ENCODE assay signal across 8 mouse cellular contexts in the genomic region with DNA sequence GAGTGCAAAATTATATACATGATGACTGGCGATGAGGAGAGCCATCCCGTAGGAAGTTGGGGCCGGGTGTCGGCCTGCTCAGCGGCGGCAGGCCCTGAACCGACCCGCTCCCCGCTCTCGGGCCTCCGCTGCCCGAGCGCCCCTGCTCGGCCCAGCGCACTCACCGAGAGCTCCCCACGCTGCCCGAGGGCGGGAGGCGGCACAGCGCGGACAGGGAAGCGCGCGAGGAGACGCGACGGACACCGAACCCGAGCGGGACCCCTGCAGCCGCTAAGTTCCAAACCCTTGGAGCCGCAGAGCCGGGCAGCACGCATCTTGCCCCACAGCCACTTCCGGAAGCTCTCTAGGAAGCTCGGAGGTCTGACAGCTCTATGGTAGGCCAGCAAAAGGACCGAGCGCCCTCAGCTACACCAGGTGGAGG. TPM values are rescaled to one million over a fixed set of nuclear protein-coding genes. Genes with fewer than 3 reads are reported as not detected.
A peak's percentile ranks its signal among the peaks of the same experiment; 100 is the strongest.
DNase-seq lines count a peak whose midpoint lies in the region; ATAC-seq and TF ChIP-seq lines count a peak whose summit lies in the region.

A gene (minus strand): TSS at position 340 of the 421 bp plus-strand sequence.

- no peak for TF ChIP-seq EP300 in liver, postnatal 0 days (IDR thresholded peaks at IDR 0.05; ENCODE audit: low read depth)

- H3K9ac ChIP-seq in forebrain, embryonic 12.5 days = peak within 1 kb of the TSS; percentile 98
- peak within 1 kb of the TSS; percentile 92 for H3K9ac ChIP-seq in liver, postnatal 0 days (replicated peaks)
- H3K9ac ChIP-seq in neural tube, embryonic 14.5 days (replicated peaks; ENCODE audit: low read depth, low read length) = peak within 1 kb of the TSS; percentile 97

- DNase-seq in c-Kit-positive CD71-positive TER-119-positive erythroid progenitor cells, embryonic 14.5 days (ENCODE audit: low spot score) = peak; percentile 81
- peak; percentile 94 for DNase-seq in heart, postnatal 10 days
- DNase-seq in large intestine, adult 2 months (ENCODE audit: low read depth, low spot score) = peak; percentile 68
- DNase-seq in liver, postnatal 0 days = peak; percentile 90
- DNase-seq in testis, postnatal 10 days (ENCODE audit: low spot score) = peak; percentile 82

- H3K4me2 ChIP-seq in forebrain, embryonic 12.5 days = peak within 1 kb of the TSS; percentile 63
- H3K4me2 ChIP-seq in liver, postnatal 0 days (ENCODE audit: low read depth, low read length) = peak within 1 kb of the TSS; percentile 74
- peak within 1 kb of the TSS; percentile 70 for H3K4me2 ChIP-seq in neural tube, embryonic 14.5 days (ENCODE audit: low read depth, low read length)

- peaks cover 11% of the 10 kb centered on the region for H3K36me3 ChIP-seq in E14TG2a.4 (ENCODE audit: insufficient read depth, low read length)
- H3K36me3 ChIP-seq in forebrain, embryonic 12.5 days (replicated peaks) = peaks cover 10% of the 10 kb centered on the region
- peaks cover 9% of the 10 kb centered on the region for H3K36me3 ChIP-seq in liver, postnatal 0 days (replicated peaks; ENCODE audit: insufficient read depth, low read length)
- peaks cover 8% of the 10 kb centered on the region for H3K36me3 ChIP-seq in neural tube, embryonic 14.5 days (ENCODE audit: control insufficient read depth, insufficient read depth, low read length)

- no peaks in the 10 kb centered on the region for H3K9me3 ChIP-seq in E14TG2a.4 (ENCODE audit: low read length)
- no peaks in the 10 kb centered on the region for H3K9me3 ChIP-seq in forebrain, embryonic 12.5 days
- no peaks in the 10 kb centered on the region for H3K9me3 ChIP-seq in liver, postnatal 0 days (ENCODE audit: low read length)
- H3K9me3 ChIP-seq in neural tube, embryonic 14.5 days (ENCODE audit: control insufficient read depth, low read length) = no peaks in the 10 kb centered on the region

- ATAC-seq in forebrain, embryonic 12.5 days (ENCODE audit: low FRiP score) = peak; percentile 98
- peak; percentile 100 for ATAC-seq in liver, postnatal 0 days
- ATAC-seq in neural tube, embryonic 14.5 days (ENCODE audit: low read depth) = peak; percentile 100

- intact Hi-C loops in heart, postnatal 10 days (cut with DNase I) = loop anchor here (2.0 to 5.0 kb wide), 4 partner anchors 24 to 168 kb away; a partner anchor contains a TSS

- WGBS in forebrain, embryonic 12.5 days = 0% methylated on average over 39 of the region's 39 CpGs
- under 1% methylated on average over 39 of the region's 39 CpGs for WGBS in large intestine, adult 2 months
- 0% methylated on average over 39 of the region's 39 CpGs for WGBS in liver, postnatal 0 days (ENCODE audit: insufficient replicate concordance)
- WGBS in neural tube, embryonic 14.5 days = under 1% methylated on average over 39 of the region's 39 CpGs

- peaks cover 11% of the 10 kb centered on the region; the same call in 1 of the 2 replicates for H3K4me1 ChIP-seq in E14TG2a.4 (replicated peaks; ENCODE audit: low read depth, low read length)
- peaks cover 4% of the 10 kb centered on the region; the same call in 1 of the 2 replicates for H3K4me1 ChIP-seq in forebrain, embryonic 12.5 days
- H3K4me1 ChIP-seq in liver, postnatal 0 days (ENCODE audit: insufficient read depth) = peaks cover 9% of the 10 kb centered on the region; the same call in 1 of the 2 replicates
- no peaks in the 10 kb centered on the region for H3K4me1 ChIP-seq in neural tube, embryonic 14.5 days (ENCODE audit: control insufficient read depth, insufficient read depth, low read length)

- H3K4me3 ChIP-seq in E14TG2a.4 (replicated peaks; ENCODE audit: low read length) = peak within 1 kb of the TSS; percentile 90
- peak within 1 kb of the TSS; percentile 94 for H3K4me3 ChIP-seq in forebrain, embryonic 12.5 days (replicated peaks)
- H3K4me3 ChIP-seq in liver, postnatal 0 days (ENCODE audit: low read depth, low read length) = peak within 1 kb of the TSS; percentile 77
- peak within 1 kb of the TSS; percentile 95 for H3K4me3 ChIP-seq in neural tube, embryonic 14.5 days (ENCODE audit: low read depth, low read length)

- no peaks in the 10 kb centered on the region for H3K27me3 ChIP-seq in E14TG2a.4 (ENCODE audit: insufficient read depth, low read length)
- no peaks in the 10 kb centered on the region for H3K27me3 ChIP-seq in forebrain, embryonic 12.5 days
- no peaks in the 10 kb centered on the region for H3K27me3 ChIP-seq in liver, postnatal 0 days (ENCODE audit: insufficient read depth, low read length)
- H3K27me3 ChIP-seq in neural tube, embryonic 14.5 days (ENCODE audit: control insufficient read depth, insufficient read depth, low read length) = no peaks in the 10 kb centered on the region

- H3K27ac ChIP-seq in forebrain, embryonic 12.5 days = peak within 1 kb of the TSS; percentile 94
- H3K27ac ChIP-seq in liver, postnatal 0 days (ENCODE audit: low read depth) = peak within 1 kb of the TSS; percentile 92
- peak within 1 kb of the TSS; percentile 86 for H3K27ac ChIP-seq in neural tube, embryonic 14.5 days (ENCODE audit: low read depth, low read length)

- TF ChIP-seq CTCF in E14TG2a.4 (conservative IDR thresholded peaks at IDR 0.05; ENCODE audit: low read length) = no peak
- no peak; the same call in 1 of the 2 replicates for TF ChIP-seq CTCF in liver, postnatal 0 days (IDR thresholded peaks at IDR 0.05; ENCODE audit: low read depth)

RNA-seq across cellular contexts. Expression of the gene that starts here (rescaled TPM):
- 8.9 and 10.1 TPM in 2 replicates for polyA plus RNA-seq in forebrain, embryonic 12.5 days (2016; fragmentation: Nextera tagmentation; extraction: Ambion mirVana)
- total RNA-seq in heart, postnatal 10 days (2021) = 10 to 100 TPM; 13.9 to 18.1 TPM
- polyA plus RNA-seq in large intestine, adult 2 months (2012; rRNA removed) = 1.7 and 2.7 TPM in 2 replicates
- 1.2 and 1.6 TPM in 2 replicates for polyA plus RNA-seq in liver, postnatal 0 days (2015; fragmentation: Nextera tagmentation; extraction: Ambion mirVana)
- polyA plus RNA-seq in neural tube, embryonic 14.5 days (2014; fragmentation: Nextera tagmentation; extraction: Ambion mirVana) = 7.0 and 9.5 TPM in 2 replicates

Comparison
In these comparisons a context has a peak if more than half of its experiments do, and no peak if none do; other contexts are left out.
1. Peak in every context shown above with its lines: DNase-seq, ATAC-seq, H3K4me3 ChIP-seq and H3K27ac ChIP-seq.